Mouse (Mus musculus) liver (tissue): ENCODE results near the gene Spatc1l.

Source experiments
- DNase-seq: peaks from one replicate; pipeline ENCODE4 v3.0.0-alpha.2; 2020; ENCODE audit warnings: mixed read lengths

Gene Spatc1l

GRCm38 (mm10) chr10:76602690-76603089, 40.6 kb downstream of the Spatc1l start:
- no peak for DNase-seq

- DNase-seq = no peak
Observed at GRCm38 (mm10) chr10:76612473-76612872, 50.4 kb downstream of the Spatc1l start.
